Mouse (Mus musculus) neural tube, embryonic 13.5 days (tissue): ENCODE measurements around the gene Slc30a2. TPM values are rescaled to one million over a fixed set of nuclear protein-coding genes. Genes with fewer than 3 reads are reported as not detected.
"Not testable (repeated sequence)": the region's sequence is repeated elsewhere in the genome, so short reads cannot be mapped to it uniquely, and the experiment has no call there.

Source experiments
- ATAC-seq: fragments of 200-750 bp; cut with Nextera tagmentation; 2 replicates; pipeline ENCODE4 v1.8.0; 2017; ENCODE audit warnings: low read depth, mild to moderate bottlenecking, moderate TSS enrichment, moderate library complexity
- H3K27ac ChIP-seq: fragments of 300-500 bp; sonication (generic); replicated peaks from 2 replicates; pipeline ENCODE4 v1.5.1; 2015; ENCODE audit warnings: moderate library complexity, mild to moderate bottlenecking, inconsistent platforms
- H3K27me3 ChIP-seq: fragments of 300-500 bp; sonication (generic); 2 replicates; pipeline ENCODE4 v1.6.1; 2015; ENCODE audit warnings: mild to moderate bottlenecking, inconsistent platforms
- H3K36me3 ChIP-seq: fragments of 300-500 bp; sonication (generic); 2 replicates; pipeline ENCODE4 v1.6.1; 2015; ENCODE audit warnings: mild to moderate bottlenecking, inconsistent platforms
- H3K4me1 ChIP-seq: fragments of 300-500 bp; sonication (generic); replicated peaks from 2 replicates; pipeline ENCODE4 v1.6.1; 2015; ENCODE audit warnings: inconsistent platforms
- H3K4me2 ChIP-seq: fragments of 300-500 bp; sonication (generic); 2 replicates; pipeline ENCODE4 v1.6.1; 2015; ENCODE audit warnings: inconsistent platforms, mild to moderate bottlenecking, moderate library complexity
- H3K4me3 ChIP-seq: fragments of 300-500 bp; sonication (generic); 2 replicates; pipeline ENCODE4 v1.5.1; 2015; ENCODE audit warnings: mild to moderate bottlenecking, inconsistent platforms
- H3K9ac ChIP-seq: fragments of 300-500 bp; sonication (generic); 2 replicates; pipeline ENCODE4 v1.6.1; 2015; ENCODE audit warnings: moderate library complexity, mild to moderate bottlenecking, inconsistent platforms
- H3K9me3 ChIP-seq: fragments of 300-500 bp; sonication (generic); 2 replicates; pipeline ENCODE4 v1.6.1; 2016; ENCODE audit warnings: inconsistent platforms
- WGBS: fragments of 180-500 bp; shearing (Covaris S2); methylation state at CpG from one replicate; pipeline ENCODE4 v1.1.7; 2015; 5-methylcytosine and 5-hydroxymethylcytosine counted together
- polyA plus RNA-seq: library from polyadenylated mRNA; unstranded; fragments of >200 nt; fragmentation: Nextera tagmentation; extraction: Ambion mirVana; gene quantifications from 2 replicates; pipeline ENCODE4 v1.2.1, GENCODE M21; 2015

The Slc30a2 gene
- polyA plus RNA-seq, 1 experiment from 2014 or later, result 0.15 TPM

DNA sequence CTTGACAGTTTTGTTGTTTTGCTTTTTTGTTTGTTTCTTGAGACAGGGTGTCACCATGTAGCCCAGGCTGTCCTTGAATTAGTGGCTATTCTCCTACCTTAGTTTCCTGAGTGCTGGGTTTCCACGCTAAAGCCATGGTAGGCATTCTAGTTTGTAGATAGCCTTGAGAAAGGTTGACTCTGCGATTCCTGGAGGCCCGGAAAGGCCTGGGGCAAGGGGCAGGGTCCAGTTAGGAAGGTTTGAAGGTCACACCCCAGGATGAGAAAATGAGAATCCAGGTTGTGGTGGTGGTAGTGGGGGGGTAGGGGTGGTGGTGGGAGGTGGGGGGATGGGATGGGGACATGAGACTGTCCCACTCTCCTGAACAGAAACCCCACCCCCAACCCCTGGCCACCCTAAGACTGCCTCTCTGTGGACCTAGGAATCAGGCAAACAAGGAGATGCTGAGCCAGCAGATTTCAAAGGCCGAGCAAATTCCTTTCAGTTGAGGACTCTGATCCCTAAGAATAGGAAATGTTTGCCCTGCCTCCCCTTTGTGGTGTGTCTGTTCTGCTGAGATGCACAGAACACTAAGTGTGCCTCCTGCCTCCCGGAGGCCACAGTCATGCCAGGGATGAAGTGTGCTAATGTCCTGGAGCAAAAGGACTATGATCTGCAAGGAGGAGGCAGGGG is 16.0 kb upstream of the Slc30a2 start:
- Histone ChIP-seq H3K4me2 (no peak overlapping the region), H3K36me3 (no peaks in the 10 kb centered on the region), H3K9me3 (no peaks in the 10 kb centered on the region), H3K9ac (no peak overlapping the region), H3K27ac (no peak overlapping the region), H3K4me1 (no peaks in the 10 kb centered on the region), H3K27me3 (no peaks in the 10 kb centered on the region), H3K4me3 (no peak overlapping the region)
- no peak for ATAC-seq
- 75% methylated on average over 5 of the region's 5 CpGs for WGBS

DNA sequence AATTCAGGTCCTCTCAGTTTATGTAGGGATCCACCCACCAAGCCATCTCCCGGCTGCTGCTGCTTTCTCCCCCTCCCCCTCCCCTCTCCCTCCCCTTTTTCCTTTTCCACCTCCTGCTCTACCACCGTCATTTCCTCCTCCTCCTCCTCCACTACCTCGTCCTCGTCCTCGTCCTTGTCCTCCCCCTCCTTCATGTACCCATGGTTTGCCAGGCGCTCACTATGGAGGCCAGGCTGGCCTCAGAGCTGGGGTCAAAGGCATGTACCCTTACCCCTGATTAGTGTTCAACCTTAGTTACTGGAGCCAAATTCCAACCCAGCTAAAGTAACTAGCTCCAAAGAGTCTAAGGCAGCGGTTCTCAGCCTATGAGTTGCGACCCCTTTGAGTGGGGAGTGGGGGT is 14.8 kb upstream of the Slc30a2 start:
- Histone ChIP-seq H3K4me1 (no peaks in the 10 kb centered on the region), H3K9ac (no peak overlapping the region), H3K27ac (no peak overlapping the region), H3K4me3 (no peak overlapping the region), H3K9me3 (no peaks in the 10 kb centered on the region), H3K4me2 (no peak overlapping the region), H3K27me3 (no peaks in the 10 kb centered on the region), H3K36me3 (no peaks in the 10 kb centered on the region)
- WGBS, result 55% methylated on average over 8 of the region's 8 CpGs
- no peak for ATAC-seq

DNA sequence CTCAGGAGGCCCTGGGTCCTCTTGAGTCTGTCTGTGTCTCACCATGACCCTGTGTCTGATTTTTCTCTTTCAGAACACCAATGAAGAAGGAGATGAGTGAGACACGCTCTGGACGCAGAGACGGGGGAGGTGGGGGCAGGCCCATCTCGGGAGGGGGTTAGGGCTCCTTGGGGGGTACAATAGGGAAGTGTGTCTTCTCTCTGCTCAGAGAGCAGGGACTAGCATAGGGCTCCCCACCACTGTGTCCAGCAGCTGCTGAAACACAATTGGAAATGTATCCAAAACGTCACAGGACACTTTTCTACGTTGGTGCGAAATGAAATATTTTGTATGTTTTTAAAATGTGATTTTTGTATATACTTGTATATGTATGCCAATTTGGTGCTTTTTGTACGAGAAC is 14.1 kb upstream of the Slc30a2 start:
- WGBS, result 87% methylated on average over 8 of the region's 8 CpGs
- no peaks in the 10 kb centered on the region for H3K36me3 ChIP-seq
- H3K4me3 ChIP-seq, result no peak overlapping the region
- no peaks in the 10 kb centered on the region for H3K4me1 ChIP-seq
- no peak overlapping the region for H3K4me2 ChIP-seq
- no peak overlapping the region for H3K27ac ChIP-seq
- no peak for ATAC-seq
- no peaks in the 10 kb centered on the region for H3K9me3 ChIP-seq
- no peaks in the 10 kb centered on the region for H3K27me3 ChIP-seq
- H3K9ac ChIP-seq, result no peak overlapping the region

DNA sequence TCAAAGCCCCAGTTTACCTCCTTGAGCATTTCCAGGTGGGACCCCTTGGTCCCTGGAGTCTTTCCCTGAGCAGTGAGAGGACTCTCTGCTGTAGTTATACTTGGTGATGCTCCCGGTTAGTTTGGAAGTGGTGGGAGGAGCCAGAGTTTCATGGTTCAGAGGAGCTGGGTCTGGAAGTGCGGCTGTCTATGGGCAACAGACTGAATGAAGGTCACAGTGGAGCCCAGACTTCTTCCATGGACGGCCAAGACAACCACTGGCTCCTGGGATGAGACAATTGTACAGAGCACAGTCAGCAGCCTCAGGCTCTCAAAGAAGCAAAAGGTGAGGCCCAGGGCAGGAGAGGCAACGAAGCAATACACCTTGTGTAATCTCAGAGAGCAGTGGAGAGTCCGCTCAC is 12.7 kb upstream of the Slc30a2 start:
- Histone ChIP-seq H3K4me1 (no peaks in the 10 kb centered on the region), H3K9me3 (no peaks in the 10 kb centered on the region), H3K4me2 (no peak overlapping the region), H3K4me3 (no peak overlapping the region), H3K27me3 (no peaks in the 10 kb centered on the region), H3K9ac (no peak overlapping the region), H3K27ac (no peak overlapping the region), H3K36me3 (no peaks in the 10 kb centered on the region)
- no peak for ATAC-seq
- 76% methylated on average over 5 of the region's 5 CpGs for WGBS

DNA sequence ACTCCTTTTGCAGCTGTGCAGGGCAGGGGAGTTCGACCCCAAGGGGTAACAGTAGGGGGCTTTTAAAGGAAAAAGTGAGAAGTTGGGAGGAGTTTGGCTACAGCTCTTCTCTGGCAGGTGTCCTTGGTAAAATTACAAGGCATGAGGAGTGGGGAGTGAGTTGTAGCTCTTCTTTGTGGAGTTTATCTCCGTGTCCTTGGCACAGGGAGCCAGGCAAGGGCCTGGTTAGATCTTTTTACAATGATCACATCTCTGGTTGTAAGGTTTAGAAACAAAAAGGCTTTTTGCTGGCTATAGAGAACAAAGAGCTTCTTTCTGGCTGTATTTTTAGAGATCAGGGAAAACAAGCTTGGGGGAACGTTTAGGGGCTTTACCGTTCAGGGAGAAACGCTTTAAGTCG is 1.8 kb upstream of the Slc30a2 start:
- not testable (repeated sequence) for H3K9ac ChIP-seq, H3K4me3 ChIP-seq, H3K36me3 ChIP-seq, H3K9me3 ChIP-seq, H3K27ac ChIP-seq, H3K4me1 ChIP-seq, H3K4me2 ChIP-seq, ATAC-seq
- H3K27me3 ChIP-seq, result peaks cover 59% of the 10 kb centered on the region
- 58% methylated on average over 6 of the region's 6 CpGs for whole genome bisulfite sequencing

DNA sequence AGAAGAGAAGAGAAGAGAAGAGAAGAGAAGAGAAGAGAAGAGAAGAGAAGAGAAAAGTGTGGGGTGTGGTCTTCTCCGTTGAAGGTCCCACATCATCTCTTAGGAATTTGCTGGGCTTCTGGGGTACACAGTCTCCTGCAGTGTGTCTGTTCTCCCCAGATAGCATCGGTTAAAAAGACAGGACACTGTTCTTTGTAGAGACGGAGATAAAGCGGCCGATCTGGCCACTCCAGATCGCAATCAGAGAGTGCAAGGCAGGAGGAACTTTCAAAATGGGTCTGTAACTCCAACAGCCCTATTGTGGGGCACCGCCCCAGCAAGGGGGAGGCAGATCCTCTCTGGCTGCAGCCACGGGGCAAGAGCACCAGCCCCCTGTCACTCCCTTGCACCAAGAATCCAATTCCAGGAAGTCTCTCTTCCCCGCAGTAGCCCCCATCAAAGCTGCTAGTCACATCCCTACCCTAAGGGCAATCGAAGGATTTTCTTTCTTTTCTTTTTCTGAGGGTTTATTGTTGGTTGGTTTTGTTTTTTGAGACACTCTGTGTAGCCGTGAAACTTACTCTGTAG is 685 bp upstream of the Slc30a2 start:
- H3K4me1 ChIP-seq, result peaks cover 9% of the 10 kb centered on the region
- no peak for ATAC-seq
- H3K27me3 ChIP-seq, result peaks cover 63% of the 10 kb centered on the region
- H3K36me3 ChIP-seq, result no peaks in the 10 kb centered on the region
- no peaks in the 10 kb centered on the region for H3K9me3 ChIP-seq
- no peak overlapping the region for H3K9ac ChIP-seq
- 34% methylated on average over 11 of the region's 11 CpGs for WGBS
- no peak overlapping the region for H3K4me3 ChIP-seq
- H3K4me2 ChIP-seq, result no peak overlapping the region
- no peak overlapping the region for H3K27ac ChIP-seq

DNA sequence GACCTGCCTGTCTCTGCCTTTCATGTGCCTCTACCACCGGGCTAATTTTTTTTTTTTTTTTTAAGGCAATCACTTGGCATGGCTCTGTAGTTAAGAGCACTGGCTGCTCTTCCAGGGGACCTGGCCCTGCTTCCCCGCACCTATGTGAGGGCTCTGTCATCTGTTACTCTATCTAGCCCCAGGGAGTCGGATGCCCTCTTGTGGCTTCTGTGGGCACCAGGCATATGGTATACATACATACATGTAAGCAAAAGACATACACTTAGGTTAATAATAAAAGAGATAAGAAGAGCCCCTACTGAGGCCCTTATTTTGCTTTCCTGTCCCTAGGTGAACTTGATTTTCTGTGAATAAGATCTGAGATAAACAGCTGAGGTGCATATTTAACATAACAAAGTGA is 1.6 kb downstream of the Slc30a2 start:
- no peaks in the 10 kb centered on the region for H3K36me3 ChIP-seq
- ATAC-seq, result no peak
- H3K27ac ChIP-seq, result no peak overlapping the region
- H3K9ac ChIP-seq, result no peak overlapping the region
- no peaks in the 10 kb centered on the region for H3K9me3 ChIP-seq
- H3K27me3 ChIP-seq, result peaks cover 63% of the 10 kb centered on the region
- no peak overlapping the region for H3K4me3 ChIP-seq
- H3K4me2 ChIP-seq, result no peak overlapping the region
- H3K4me1 ChIP-seq, result peaks cover 9% of the 10 kb centered on the region
- 32% methylated on average over 3 of the region's 3 CpGs for WGBS

DNA sequence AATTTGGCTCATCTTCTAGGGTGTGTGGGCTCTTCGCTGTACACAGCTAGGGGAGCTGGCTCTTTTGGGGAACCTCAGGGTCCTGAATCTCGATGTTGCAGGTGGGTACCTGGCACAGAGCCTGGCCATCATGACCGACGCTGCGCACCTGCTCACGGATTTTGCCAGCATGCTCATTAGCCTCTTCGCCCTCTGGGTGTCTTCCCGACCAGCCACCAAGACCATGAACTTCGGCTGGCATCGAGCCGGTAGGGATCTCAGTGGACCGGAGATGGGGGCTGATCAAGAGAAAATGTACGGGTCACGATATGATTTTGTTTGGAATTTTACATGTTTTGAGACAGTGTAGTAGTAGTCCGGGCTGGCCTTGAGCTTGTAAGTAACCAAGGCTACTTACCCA is 2.8 kb downstream of the Slc30a2 start:
- Histone ChIP-seq H3K27me3 (peaks cover 56% of the 10 kb centered on the region), H3K27ac (no peak overlapping the region)
- WGBS, result 90% methylated on average over 15 of the region's 15 CpGs

DNA sequence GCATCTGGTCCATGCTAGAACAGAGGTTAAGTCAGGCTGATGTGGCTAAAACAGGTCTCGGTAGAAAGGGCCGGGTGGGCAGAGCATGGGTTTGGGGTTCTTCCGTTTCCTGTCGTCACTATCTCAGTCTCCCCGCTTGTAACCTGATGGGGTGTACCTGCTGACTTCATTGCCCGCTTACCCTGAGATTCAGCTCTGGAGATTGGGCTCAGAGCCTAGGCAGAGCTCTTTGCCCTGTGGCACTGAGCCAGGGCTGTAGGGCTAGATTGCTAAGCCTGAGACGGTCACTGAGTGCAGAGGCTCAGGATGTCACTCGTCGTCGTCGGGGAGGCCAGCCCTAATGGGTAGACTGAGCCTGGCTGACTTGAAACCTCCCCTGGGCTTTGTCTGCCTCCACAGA is 5.1 kb downstream of the Slc30a2 start:
- Histone ChIP-seq H3K36me3 (no peaks in the 10 kb centered on the region), H3K9me3 (no peaks in the 10 kb centered on the region), H3K4me3 (no peak overlapping the region), H3K27me3 (peaks cover 35% of the 10 kb centered on the region), H3K27ac (no peak overlapping the region), H3K4me2 (no peak overlapping the region), H3K4me1 (peaks cover 19% of the 10 kb centered on the region), H3K9ac (no peak overlapping the region)
- ATAC-seq, result no peak
- 78% methylated on average over 11 of the region's 11 CpGs for WGBS

More for the DNA sequence above, 2.8 kb downstream of the Slc30a2 start:
- H3K4me3 ChIP-seq, result no peak overlapping the region
- H3K4me1 ChIP-seq, result peaks cover 9% of the 10 kb centered on the region
- H3K36me3 ChIP-seq, result no peaks in the 10 kb centered on the region
- no peaks in the 10 kb centered on the region for H3K9me3 ChIP-seq
- no peak overlapping the region for H3K4me2 ChIP-seq
- no peak for ATAC-seq
- no peak overlapping the region for H3K9ac ChIP-seq

DNA sequence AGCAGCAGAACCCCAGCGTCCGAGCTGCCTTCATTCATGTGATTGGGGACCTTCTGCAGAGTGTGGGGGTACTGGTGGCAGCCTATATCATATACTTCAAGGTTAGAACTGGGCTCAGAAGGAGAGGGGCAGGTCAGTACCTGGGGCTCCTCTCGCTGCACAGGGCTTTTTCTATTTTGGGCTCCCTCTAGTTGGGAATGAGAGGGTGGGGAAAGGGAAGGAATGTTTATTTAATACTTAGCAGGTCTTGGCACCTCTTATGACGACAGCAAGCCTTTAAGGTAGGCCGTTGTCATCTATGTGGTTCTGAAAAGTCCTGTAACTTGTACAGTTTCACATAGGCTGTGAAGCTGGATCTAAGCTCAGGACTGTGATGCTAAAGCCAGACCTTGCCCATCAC is 5.6 kb downstream of the Slc30a2 start:
- no peak for ATAC-seq
- Histone ChIP-seq H3K9me3 (no peaks in the 10 kb centered on the region), H3K36me3 (no peaks in the 10 kb centered on the region), H3K27me3 (peaks cover 31% of the 10 kb centered on the region), H3K9ac (no peak overlapping the region), H3K4me1 (peaks cover 15% of the 10 kb centered on the region), H3K27ac (no peak overlapping the region), H3K4me2 (no peak overlapping the region), H3K4me3 (no peak overlapping the region)
- 82% methylated on average over 5 of the region's 5 CpGs for WGBS

DNA sequence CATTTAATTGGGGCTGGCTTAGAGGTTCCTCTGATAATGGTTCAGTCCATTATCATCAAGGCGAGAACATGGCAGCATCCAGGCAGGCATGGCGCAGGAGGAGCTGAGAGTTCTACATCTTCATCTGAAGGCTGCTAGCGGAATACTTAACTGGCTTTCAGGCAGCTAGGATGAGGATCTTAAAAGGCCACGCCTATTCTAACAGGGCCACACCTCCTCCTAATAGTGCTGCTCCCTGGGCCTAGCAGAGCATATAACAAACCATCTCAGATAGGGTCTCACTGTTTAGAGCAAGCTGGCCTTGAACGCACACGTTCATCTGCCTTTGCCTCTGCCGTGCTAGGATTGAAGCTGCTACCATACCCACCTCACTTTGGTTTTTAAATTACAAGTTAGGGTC is 6.8 kb downstream of the Slc30a2 start:
- no peak overlapping the region for H3K4me3 ChIP-seq
- no peak overlapping the region for H3K9ac ChIP-seq
- ATAC-seq, result no peak
- no peaks in the 10 kb centered on the region for H3K36me3 ChIP-seq
- H3K27me3 ChIP-seq, result peaks cover 18% of the 10 kb centered on the region
- no peaks in the 10 kb centered on the region for H3K9me3 ChIP-seq
- H3K4me1 ChIP-seq, result peaks cover 14% of the 10 kb centered on the region
- no peak overlapping the region for H3K27ac ChIP-seq
- H3K4me2 ChIP-seq, result no peak overlapping the region
- 89% methylated on average over 7 of the region's 7 CpGs for WGBS

DNA sequence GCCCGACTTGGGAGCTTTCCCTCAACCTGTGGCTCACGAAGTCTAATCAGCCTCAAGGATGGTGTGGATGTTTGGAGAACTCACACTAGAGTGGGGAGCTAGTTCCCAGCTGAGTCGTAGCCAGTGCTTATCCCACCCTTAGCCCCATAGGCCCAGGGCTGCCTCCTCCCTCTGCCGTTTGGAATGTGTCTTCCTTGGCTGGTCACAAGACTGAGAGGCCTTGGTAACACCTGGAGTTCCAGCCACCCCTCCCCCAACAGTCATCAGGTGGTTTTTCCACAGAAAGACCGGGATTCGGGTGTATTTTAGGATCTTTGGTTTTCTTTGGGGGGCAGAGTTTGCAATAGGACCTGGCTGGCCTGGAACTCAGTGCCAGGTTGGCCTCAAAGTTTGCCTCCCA is 7.7 kb downstream of the Slc30a2 start:
- ATAC-seq, result no peak
- Histone ChIP-seq H3K9ac (no peak overlapping the region), H3K9me3 (no peaks in the 10 kb centered on the region), H3K27me3 (peaks cover 10% of the 10 kb centered on the region), H3K36me3 (no peaks in the 10 kb centered on the region), H3K4me1 (peaks cover 14% of the 10 kb centered on the region), H3K4me3 (no peak overlapping the region), H3K27ac (no peak overlapping the region), H3K4me2 (no peak overlapping the region)
- WGBS, result 85% methylated on average over 6 of the region's 6 CpGs
